Mouse (Mus musculus) embryo, embryonic 11.5 days (tissue): ENCODE data around the gene Jade3.
"Not testable (repeated sequence)": the region's sequence is repeated elsewhere in the genome, so short reads cannot be mapped to it uniquely, and the experiment has no call there.

Source experiments
- DNase-seq: peaks from one replicate; pipeline ENCODE4 v3.0.0-alpha.2; 2012; ENCODE audit warnings: low read depth, low spot score

Gene Jade3

GRCm38 (mm10) chrX:20425140-20425838 lies at the start of gene Jade3:
TSS of gene Jade3 (plus strand) at chrX:20425688.
- DNase-seq: peak; percentile 67

GRCm38 (mm10) chrX:20379347-20380014 lies 46.0 kb upstream of the Jade3 start:
- DNase-seq: no peak

- no peak for DNase-seq
Observed at GRCm38 (mm10) chrX:20382260-20382659, 43.2 kb upstream of the Jade3 start.

GRCm38 (mm10) chrX:20387006-20387405 lies 38.5 kb upstream of the Jade3 start:
- no peak for DNase-seq

- not testable (repeated sequence) for DNase-seq
Observed at GRCm38 (mm10) chrX:20391964-20392363, 33.5 kb upstream of the Jade3 start.

GRCm38 (mm10) chrX:20392942-20393341 lies 32.5 kb upstream of the Jade3 start:
- no peak for DNase-seq

- DNase-seq: no peak
Observed at GRCm38 (mm10) chrX:20404068-20404467, 21.4 kb upstream of the Jade3 start.

GRCm38 (mm10) chrX:20406909-20407308 lies 18.6 kb upstream of the Jade3 start:
- no peak for DNase-seq

- no peak for DNase-seq
Observed at GRCm38 (mm10) chrX:20407676-20408075, 17.8 kb upstream of the Jade3 start.

- DNase-seq: no peak
Observed at GRCm38 (mm10) chrX:20411382-20411781, 14.1 kb upstream of the Jade3 start.

GRCm38 (mm10) chrX:20412221-20412620 lies 13.3 kb upstream of the Jade3 start:
- DNase-seq: no peak

GRCm38 (mm10) chrX:20414885-20415622 lies 10.4 kb upstream of the Jade3 start:
- DNase-seq: no peak

- DNase-seq: no peak
Observed at GRCm38 (mm10) chrX:20418461-20418860, 7.0 kb upstream of the Jade3 start.

GRCm38 (mm10) chrX:20419536-20419935 lies 6.0 kb upstream of the Jade3 start:
- no peak for DNase-seq

- peak; percentile 13 for DNase-seq
Observed at GRCm38 (mm10) chrX:20425839-20426449, 456 bp downstream of the Jade3 start.

GRCm38 (mm10) chrX:20483213-20483612 lies 57.7 kb downstream of the Jade3 start:
- no peak for DNase-seq

GRCm38 (mm10) chrX:20497682-20498081 lies 72.2 kb downstream of the Jade3 start:
- no peak for DNase-seq

- no peak for DNase-seq
Observed at GRCm38 (mm10) chrX:20520290-20520939, 94.9 kb downstream of the Jade3 start.

GRCm38 (mm10) chrX:20521578-20521977 lies 96.1 kb downstream of the Jade3 start:
- DNase-seq: no peak

- no peak for DNase-seq
Observed at GRCm38 (mm10) chrX:20532621-20533020, 107.1 kb downstream of the Jade3 start.

GRCm38 (mm10) chrX:20543867-20544266 lies 118.4 kb downstream of the Jade3 start:
- DNase-seq: no peak

GRCm38 (mm10) chrX:20547609-20548008 lies 122.1 kb downstream of the Jade3 start:
- no peak for DNase-seq
